Mouse (Mus musculus): ENCODE data around the gene En1. TPM values are rescaled to one million over a fixed set of nuclear protein-coding genes. Genes with fewer than 3 reads are reported as not detected.

Gene En1
- polyA plus RNA-seq (2016; fragmentation: Nextera tagmentation; extraction: Ambion mirVana), result 0.88 and 1.2 TPM in 2 replicates

GRCm38 (mm10) chr1:120602031-120602730 lies at the start of gene En1:
Gene En1, plus strand, starts transcription at chr1:120602418.
- Histone ChIP-seq H3K36me3 (replicated peaks) (no peaks in the 10 kb centered on the region), H3K27ac (no peak within 1 kb of the TSS), H3K27me3 (peaks cover 98% of the 10 kb centered on the region), H3K4me2 (peak within 1 kb of the TSS; percentile 61), H3K9me3 (no peaks in the 10 kb centered on the region), H3K9ac (peak within 1 kb of the TSS; percentile 49; the same call in 1 of the 2 replicates), H3K4me1 (peaks cover 29% of the 10 kb centered on the region), H3K4me3 (replicated peaks) (peak within 1 kb of the TSS; percentile 42)
- under 1% methylated on average over 35 of the region's 35 CpGs for WGBS
- no peak for ATAC-seq (ENCODE audit: low FRiP score)

- Histone ChIP-seq H3K36me3 (replicated peaks) (no peaks in the 10 kb centered on the region), H3K27me3 (no peaks in the 10 kb centered on the region; the same call in 1 of the 2 replicates), H3K9ac (no peak overlapping the region), H3K9me3 (no peaks in the 10 kb centered on the region), H3K4me1 (no peaks in the 10 kb centered on the region), H3K27ac (no peak overlapping the region), H3K4me2 (no peak overlapping the region), H3K4me3 (replicated peaks) (no peak overlapping the region)
- WGBS, result 84% methylated on average over 15 of the region's 15 CpGs
- no peak for ATAC-seq (ENCODE audit: low FRiP score)
Observed at GRCm38 (mm10) chr1:120556926-120557846, 45.0 kb upstream of the En1 start.

- ATAC-seq (ENCODE audit: low FRiP score), result no peak
- no peak overlapping the region for H3K4me2 ChIP-seq
- no peaks in the 10 kb centered on the region for H3K4me1 ChIP-seq
- H3K27me3 ChIP-seq, result no peaks in the 10 kb centered on the region; the same call in 1 of the 2 replicates
- H3K4me3 ChIP-seq (replicated peaks), result no peak overlapping the region
- H3K27ac ChIP-seq, result no peak overlapping the region
- H3K9me3 ChIP-seq, result no peaks in the 10 kb centered on the region
- WGBS, result 80% methylated on average over 9 of the region's 9 CpGs
- H3K9ac ChIP-seq, result no peak overlapping the region
- no peaks in the 10 kb centered on the region for H3K36me3 ChIP-seq (replicated peaks)
Observed at GRCm38 (mm10) chr1:120558341-120559285, 43.6 kb upstream of the En1 start.

GRCm38 (mm10) chr1:120559911-120560310 lies 42.3 kb upstream of the En1 start:
- no peak overlapping the region for H3K27ac ChIP-seq
- ATAC-seq (ENCODE audit: low FRiP score), result no peak
- H3K4me2 ChIP-seq, result no peak overlapping the region
- no peaks in the 10 kb centered on the region for H3K9me3 ChIP-seq
- H3K4me1 ChIP-seq, result no peaks in the 10 kb centered on the region
- H3K27me3 ChIP-seq, result no peaks in the 10 kb centered on the region; the same call in 1 of the 2 replicates
- H3K36me3 ChIP-seq (replicated peaks), result no peaks in the 10 kb centered on the region
- H3K9ac ChIP-seq, result no peak overlapping the region
- WGBS, result 88% methylated on average over 5 of the region's 5 CpGs
- no peak overlapping the region for H3K4me3 ChIP-seq (replicated peaks)

GRCm38 (mm10) chr1:120581306-120581705 lies 20.9 kb upstream of the En1 start:
- Histone ChIP-seq H3K27me3 (peaks cover 36% of the 10 kb centered on the region), H3K36me3 (replicated peaks) (no peaks in the 10 kb centered on the region), H3K27ac (no peak overlapping the region), H3K9ac (no peak overlapping the region), H3K4me3 (replicated peaks) (no peak overlapping the region), H3K9me3 (no peaks in the 10 kb centered on the region), H3K4me1 (no peaks in the 10 kb centered on the region), H3K4me2 (no peak overlapping the region)
- no peak for ATAC-seq (ENCODE audit: low FRiP score)
- 54% methylated on average over 4 of the region's 4 CpGs for WGBS

- Histone ChIP-seq H3K27ac (no peak overlapping the region), H3K36me3 (replicated peaks) (no peaks in the 10 kb centered on the region), H3K9me3 (no peaks in the 10 kb centered on the region), H3K4me3 (replicated peaks) (no peak overlapping the region), H3K27me3 (peaks cover 70% of the 10 kb centered on the region), H3K9ac (no peak overlapping the region), H3K4me1 (no peaks in the 10 kb centered on the region), H3K4me2 (no peak overlapping the region)
- ATAC-seq (ENCODE audit: low FRiP score), result no peak
- 15% methylated on average over 2 of the region's 2 CpGs for WGBS
Observed at GRCm38 (mm10) chr1:120585481-120585880, 16.7 kb upstream of the En1 start.

GRCm38 (mm10) chr1:120586500-120587110 lies 15.6 kb upstream of the En1 start:
- ATAC-seq (ENCODE audit: low FRiP score), result 0 out of 2 replicates have a peak, but pooled peaks have one; percentile 61
- Histone ChIP-seq H3K36me3 (replicated peaks) (no peaks in the 10 kb centered on the region), H3K4me2 (no peak overlapping the region), H3K9ac (no peak overlapping the region), H3K9me3 (no peaks in the 10 kb centered on the region), H3K4me1 (no peaks in the 10 kb centered on the region), H3K27ac (no peak overlapping the region), H3K4me3 (replicated peaks) (no peak overlapping the region), H3K27me3 (peaks cover 73% of the 10 kb centered on the region)
- 11% methylated on average over 7 of the region's 7 CpGs for WGBS

GRCm38 (mm10) chr1:120587431-120587830 lies 14.8 kb upstream of the En1 start:
- Histone ChIP-seq H3K4me2 (no peak overlapping the region), H3K4me3 (replicated peaks) (no peak overlapping the region), H3K27me3 (peaks cover 73% of the 10 kb centered on the region), H3K9me3 (no peaks in the 10 kb centered on the region), H3K36me3 (replicated peaks) (no peaks in the 10 kb centered on the region), H3K9ac (no peak overlapping the region), H3K27ac (no peak overlapping the region), H3K4me1 (no peaks in the 10 kb centered on the region)
- ATAC-seq (ENCODE audit: low FRiP score), result no peak
- 70% methylated on average over 10 of the region's 12 CpGs for WGBS

GRCm38 (mm10) chr1:120587960-120588359 lies 14.3 kb upstream of the En1 start:
- no peak for ATAC-seq (ENCODE audit: low FRiP score)
- Histone ChIP-seq H3K9me3 (no peaks in the 10 kb centered on the region), H3K27ac (no peak overlapping the region), H3K36me3 (replicated peaks) (no peaks in the 10 kb centered on the region), H3K27me3 (peaks cover 79% of the 10 kb centered on the region), H3K9ac (no peak overlapping the region), H3K4me2 (no peak overlapping the region), H3K4me1 (no peaks in the 10 kb centered on the region), H3K4me3 (replicated peaks) (no peak overlapping the region)
- 87% methylated on average over 4 of the region's 4 CpGs for WGBS

- no peak overlapping the region for H3K27ac ChIP-seq
- 79% methylated on average over 6 of the region's 6 CpGs for WGBS
- no peak for ATAC-seq (ENCODE audit: low FRiP score)
- peaks cover 84% of the 10 kb centered on the region for H3K27me3 ChIP-seq
- H3K4me2 ChIP-seq, result no peak overlapping the region
- H3K4me1 ChIP-seq, result no peaks in the 10 kb centered on the region
- H3K4me3 ChIP-seq (replicated peaks), result no peak overlapping the region
- no peaks in the 10 kb centered on the region for H3K36me3 ChIP-seq (replicated peaks)
- H3K9me3 ChIP-seq, result no peaks in the 10 kb centered on the region
- no peak overlapping the region for H3K9ac ChIP-seq
Observed at GRCm38 (mm10) chr1:120588362-120589027, 13.7 kb upstream of the En1 start.

All from forebrain, embryonic 12.5 days (tissue).